Mouse (Mus musculus): ENCODE measurements at regions not wholly inside any gene's neighbourhood (a gene's known extent, or its start where the extent isn't known, plus 50 kb on each side); places are given as distances from the start of the nearest gene placed in this dataset.

DNA sequence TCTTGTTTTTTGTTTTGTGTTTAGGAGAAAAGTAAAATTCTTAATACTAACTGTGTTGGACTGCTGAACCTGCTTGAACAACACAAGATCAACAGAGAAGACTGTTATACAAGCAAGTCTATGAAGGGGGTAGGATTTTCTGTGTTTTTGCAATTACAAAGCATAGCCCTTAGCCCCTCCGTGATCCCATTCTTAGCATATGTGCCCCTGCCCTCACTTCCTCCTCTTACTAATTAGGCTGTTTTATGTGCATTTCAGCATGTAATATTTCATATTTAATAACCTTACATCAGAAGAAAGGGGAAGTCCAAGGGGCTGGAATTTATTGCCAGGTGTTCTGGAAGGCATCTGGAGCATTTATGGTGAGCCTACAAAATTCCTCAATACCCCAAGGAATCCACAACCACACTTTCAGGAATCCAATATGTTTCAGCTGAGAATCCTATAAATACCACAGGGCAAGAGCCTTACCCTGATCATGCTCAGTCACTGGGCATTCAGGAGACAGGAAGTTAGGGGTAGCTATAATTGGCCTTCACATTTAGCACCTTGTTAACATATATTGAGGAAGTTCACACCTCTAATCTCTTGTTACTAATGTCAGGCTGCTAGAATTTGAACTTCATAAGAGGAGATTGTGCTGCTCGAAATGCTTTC, 660.3 kb upstream of the Slit2 start:
- TF ChIP-seq CTCF (IDR thresholded peaks at IDR 0.05; ENCODE audit: low read depth, low read length) = no peak
- no peak for TF ChIP-seq POLR2A (IDR thresholded peaks at IDR 0.05; ENCODE audit: borderline replicate concordance, low read depth, low read length)

All from bone marrow macrophage, adult 2 months (primary cell).